Mouse (Mus musculus) G1E (cell line): Measurements from ENCODE around the gene Ggt5.

ENCODE experiments used
- CTCF ChIP-seq: IDR thresholded peaks from 2 replicates; pipeline ENCODE4 v1.5.1; 2012; ENCODE audit warnings: low read depth, low read length, inconsistent platforms, mixed read lengths
- POLR2AphosphoS5 ChIP-seq: IDR thresholded peaks from 2 replicates; pipeline ENCODE4 v1.6.1; 2012; ENCODE audit warnings: low read depth, low read length, inconsistent platforms; ENCODE audit not compliant: insufficient replicate concordance
- TAL1 ChIP-seq: conservative IDR thresholded peaks from 2 replicates; pipeline ENCODE4 v1.6.1; 2012; ENCODE audit warnings: low read depth, low read length, inconsistent platforms, mixed read lengths

- TF ChIP-seq CTCF (peak; percentile 62; the same call in 1 of the 2 replicates), TAL1 (no peak), POLR2AphosphoS5 (no peak)
Measured at GRCm38 (mm10) chr10:75605162-75605846, 16.2 kb downstream of the Ggt5 start.
